Mouse (Mus musculus): ENCODE data around the gene Krtap5-1.
"Not testable (repeated sequence)": the region's sequence is repeated elsewhere in the genome, so short reads cannot be mapped to it uniquely, and the experiment has no call there.

The Krtap5-1 gene

GRCm38 (mm10) chr7:142303249-142303648 lies 6.3 kb upstream of the Krtap5-1 start, which contains the start of gene Krtap5-4:
Gene Krtap5-4, plus strand, starts transcription at chr7:142303549.
- DNase-seq (ENCODE audit: low read depth in 1 of 2, low spot score in 2 of 2), result no peak

DNA sequence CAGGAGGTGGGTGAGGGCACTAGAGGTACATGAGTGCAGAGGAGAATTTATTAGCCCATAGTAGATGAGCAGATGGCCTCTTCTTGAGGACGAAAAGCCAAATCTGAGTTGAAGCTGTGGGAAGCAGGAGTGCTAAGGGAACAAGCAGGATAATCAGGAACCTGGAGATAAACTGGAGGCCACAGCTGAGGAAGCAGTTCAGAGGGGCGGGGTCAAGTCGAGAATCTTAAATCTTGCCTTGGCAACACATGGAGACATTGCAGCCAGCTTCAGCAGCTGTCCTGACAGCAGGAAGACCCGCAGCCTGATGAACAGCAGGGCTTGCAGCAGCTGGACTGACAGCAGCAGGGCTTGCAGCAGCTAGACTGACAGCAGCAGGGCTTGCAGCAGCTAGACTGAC lies 810 bp downstream of the Krtap5-1 start:
- not testable (repeated sequence) for DNase-seq (ENCODE audit: low read depth in 1 of 2, low spot score in 2 of 2)

GRCm38 (mm10) chr7:142295418-142295817 lies 1.5 kb downstream of the Krtap5-1 start:
- no peak for DNase-seq (ENCODE audit: low read depth in 1 of 2, low spot score in 2 of 2)

- DNase-seq (ENCODE audit: low read depth in 1 of 2, low spot score in 2 of 2), result not testable (repeated sequence)
Observed at GRCm38 (mm10) chr7:142293851-142294250, 3.1 kb downstream of the Krtap5-1 start.

GRCm38 (mm10) chr7:142285910-142286612 lies 10.9 kb downstream of the Krtap5-1 start:
- not testable (repeated sequence) for DNase-seq (ENCODE audit: low read depth in 1 of 2, low spot score in 2 of 2)

- no peak for DNase-seq (ENCODE audit: low read depth in 1 of 2, low spot score in 2 of 2)
Observed at GRCm38 (mm10) chr7:142285130-142285835, 11.6 kb downstream of the Krtap5-1 start.

- DNase-seq (ENCODE audit: low read depth in 1 of 2, low spot score in 2 of 2), result peak; percentile 47 to 76
Observed at GRCm38 (mm10) chr7:142284615-142285080, 12.3 kb downstream of the Krtap5-1 start.

GRCm38 (mm10) chr7:142284023-142284591 lies 12.8 kb downstream of the Krtap5-1 start:
- peak in 1 of 2 experiments; percentile 1 for DNase-seq (ENCODE audit: low read depth in 1 of 2, low spot score in 2 of 2)

GRCm38 (mm10) chr7:142282847-142283246 lies 14.1 kb downstream of the Krtap5-1 start:
- not testable (repeated sequence) for DNase-seq (ENCODE audit: low read depth in 1 of 2, low spot score in 2 of 2)

GRCm38 (mm10) chr7:142279291-142279690 lies 17.6 kb downstream of the Krtap5-1 start:
- DNase-seq (ENCODE audit: low read depth in 1 of 2, low spot score in 2 of 2), result not testable (repeated sequence)

- DNase-seq (ENCODE audit: low read depth in 1 of 2, low spot score in 2 of 2), result not testable (repeated sequence)
Observed at GRCm38 (mm10) chr7:142278183-142278582, 18.7 kb downstream of the Krtap5-1 start.

DNA sequence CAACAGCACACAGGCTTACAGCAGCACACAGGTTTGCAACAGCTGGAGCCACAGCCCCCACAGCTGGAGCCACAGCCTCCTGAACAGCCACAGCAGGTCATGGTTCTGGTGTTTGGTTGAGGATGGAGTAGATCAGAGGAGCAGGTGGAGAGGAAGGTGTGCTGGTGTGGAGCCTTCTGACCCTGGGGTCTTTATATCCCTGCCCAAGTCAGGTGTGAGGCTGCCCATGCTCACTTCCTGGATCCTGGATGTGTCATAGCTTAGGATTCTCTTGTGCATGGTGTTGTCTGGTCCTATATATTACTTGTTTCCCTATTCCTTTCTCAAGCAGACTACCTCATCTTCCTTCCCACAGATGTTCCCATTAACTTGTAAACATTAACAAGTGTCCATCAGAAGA lies 22.7 kb downstream of the Krtap5-1 start, which contains the start of gene Gm4559:
Gene Gm4559 (minus strand): TSS at position 101 of the 400 bp plus-strand sequence.
- not testable (repeated sequence) for DNase-seq (ENCODE audit: low read depth in 1 of 2, low spot score in 2 of 2)

DNA sequence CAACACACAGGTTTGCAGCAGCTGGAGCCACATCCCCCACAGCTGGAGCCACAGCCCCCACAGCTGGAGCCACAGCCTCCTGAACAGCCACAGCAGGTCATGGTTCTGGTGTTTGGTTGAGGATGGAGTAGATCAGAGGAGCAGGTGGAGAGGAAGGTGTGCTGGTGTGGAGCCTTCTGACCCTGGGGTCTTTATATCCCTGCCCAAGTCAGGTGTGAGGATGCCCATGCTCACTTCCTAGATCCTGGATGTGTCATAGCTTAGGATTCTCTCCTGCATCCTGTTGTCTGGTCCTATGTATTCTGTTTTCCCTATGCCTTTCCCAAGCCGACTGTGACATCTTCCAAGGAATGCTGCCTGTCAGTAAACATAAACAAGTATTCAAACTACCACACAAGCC lies 38.7 kb downstream of the Krtap5-1 start, which contains the start of gene Gm2431:
Gene Gm2431 (minus strand): TSS at position 101 of the 400 bp plus-strand sequence.
- not testable (repeated sequence) for DNase-seq (ENCODE audit: low read depth in 1 of 2, low spot score in 2 of 2)

DNA sequence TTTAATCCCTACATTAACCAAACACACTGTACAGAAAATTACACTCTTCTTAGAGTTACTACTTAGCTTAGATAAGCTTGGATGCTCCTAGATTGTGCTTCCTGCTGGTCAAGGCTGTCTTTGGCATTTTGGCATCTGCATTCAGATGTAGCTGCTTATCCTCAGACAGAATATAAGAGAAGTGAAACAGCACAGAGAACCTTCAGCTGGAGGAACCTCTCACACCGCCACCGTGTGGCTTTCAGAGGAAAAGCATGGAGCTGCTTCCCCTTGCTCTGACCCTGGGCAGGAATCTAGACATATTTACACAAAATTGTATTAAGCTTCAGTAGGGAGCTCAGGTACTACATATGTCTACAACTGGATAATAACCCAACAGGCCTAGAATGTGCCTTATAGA lies 41.4 kb downstream of the Krtap5-1 start:
- peak in 1 of 2 experiments; percentile 8 for DNase-seq (ENCODE audit: low read depth in 1 of 2, low spot score in 2 of 2)

GRCm38 (mm10) chr7:142249824-142250223 lies 47.1 kb downstream of the Krtap5-1 start:
- no peak for DNase-seq (ENCODE audit: low read depth in 1 of 2, low spot score in 2 of 2)
